Mouse (Mus musculus) limb, embryonic 11.5 days (tissue): ENCODE data around the gene Myo1d. TPM values are rescaled to one million over a fixed set of nuclear protein-coding genes. Genes with fewer than 3 reads are reported as not detected.
"Not testable (repeated sequence)": the region's sequence is repeated elsewhere in the genome, so short reads cannot be mapped to it uniquely, and the experiment has no call there.

Source experiments
- ATAC-seq: fragments of 200-750 bp; cut with Nextera tagmentation; 2 replicates; pipeline ENCODE4 v1.8.0; 2017; ENCODE audit warnings: low read depth; ENCODE audit not compliant: insufficient number of reproducible peaks, low FRiP score, low TSS enrichment
- DNase-seq: peaks from one replicate; pipeline ENCODE4 v3.0.0-alpha.2; 2015; ENCODE audit warnings: low spot score
- H3K27ac ChIP-seq: fragments of 300-500 bp; sonication (generic); replicated peaks from 2 replicates; pipeline ENCODE4 v1.5.1; 2014; ENCODE audit warnings: low read depth, mild to moderate bottlenecking, low read length
- H3K27me3 ChIP-seq: fragments of 300-500 bp; sonication (generic); 2 replicates; pipeline ENCODE4 v1.6.1; 2014; ENCODE audit warnings: mild to moderate bottlenecking, low read length, mixed read lengths; ENCODE audit not compliant: control insufficient read depth, insufficient read depth
- H3K36me3 ChIP-seq: fragments of 300-500 bp; sonication (generic); 2 replicates; pipeline ENCODE4 v1.6.1; 2014; ENCODE audit warnings: mild to moderate bottlenecking, low read length, moderate library complexity, mixed read lengths; ENCODE audit not compliant: control insufficient read depth, insufficient read depth
- H3K4me1 ChIP-seq: fragments of 300-500 bp; sonication (generic); 2 replicates; pipeline ENCODE4 v1.6.1; 2014; ENCODE audit warnings: low read length, mixed read lengths; ENCODE audit not compliant: control insufficient read depth, insufficient read depth
- H3K4me2 ChIP-seq: fragments of 300-500 bp; sonication (generic); 2 replicates; pipeline ENCODE4 v1.6.1; 2014; ENCODE audit warnings: low read depth, mild to moderate bottlenecking, moderate library complexity; ENCODE audit not compliant: severe bottlenecking
- H3K4me3 ChIP-seq: fragments of 300-500 bp; sonication (generic); 2 replicates; pipeline ENCODE4 v1.5.1; 2014; ENCODE audit warnings: low read depth, low read length
- H3K9ac ChIP-seq: fragments of 300-500 bp; sonication (generic); 2 replicates; pipeline ENCODE4 v1.6.1; 2014; ENCODE audit warnings: mild to moderate bottlenecking, low read length
- H3K9me3 ChIP-seq: fragments of 300-500 bp; sonication (generic); 2 replicates; pipeline ENCODE4 v1.6.1; 2016; ENCODE audit warnings: low read length; ENCODE audit not compliant: control insufficient read depth
- WGBS: fragments of 180-500 bp; shearing (Covaris S2); extraction: QIAGEN DNeasy Blood & Tissue Kit; methylation state at CpG from one replicate; pipeline ENCODE4 v1.1.7; 2014; 5-methylcytosine and 5-hydroxymethylcytosine counted together
- polyA plus RNA-seq: library from polyadenylated mRNA; unstranded; fragments of >200 nt; fragmentation: Nextera tagmentation; extraction: Ambion mirVana; gene quantifications from 2 replicates; pipeline ENCODE4 v1.2.1, GENCODE M21; 2014

Myo1d gene
- polyA plus RNA-seq, 1 experiment from 2014 or later: 6.2 TPM

DNA sequence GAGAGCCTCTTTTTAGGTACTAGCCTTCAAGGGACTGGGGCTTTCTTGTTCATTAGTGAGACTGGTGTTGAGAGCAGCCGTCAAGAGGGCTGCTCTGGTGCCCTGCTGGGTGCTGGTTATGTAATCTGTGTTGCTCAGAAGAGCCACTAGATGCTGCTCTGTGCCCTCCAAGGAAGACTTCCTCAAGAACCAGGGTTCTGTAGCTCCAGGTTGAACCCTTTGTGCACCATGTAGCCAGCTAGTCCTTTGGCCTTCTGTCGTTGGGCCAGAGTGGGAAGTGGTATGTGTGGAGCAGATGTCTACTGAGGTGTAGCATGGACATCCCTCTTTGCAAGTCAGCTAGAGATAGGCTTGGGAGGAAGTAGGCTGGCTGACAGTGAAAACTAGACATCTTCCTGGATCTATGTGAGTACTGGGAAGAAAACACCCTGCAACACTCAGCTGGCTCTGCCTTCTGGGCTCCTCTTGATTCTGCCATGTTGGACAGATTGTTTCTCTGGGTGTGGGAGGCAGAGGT, 305.6 kb downstream of the Myo1d start:
- H3K27ac ChIP-seq: no peak overlapping the region
- no peak overlapping the region for H3K4me2 ChIP-seq
- no peaks in the 10 kb centered on the region for H3K9me3 ChIP-seq
- H3K9ac ChIP-seq: no peak overlapping the region
- H3K4me1 ChIP-seq: peaks cover 7% of the 10 kb centered on the region
- WGBS: 68% methylated on average over 2 of the region's 2 CpGs
- no peak overlapping the region for H3K4me3 ChIP-seq
- no peaks in the 10 kb centered on the region for H3K27me3 ChIP-seq
- ATAC-seq (no peak), DNase-seq (peak; percentile 21)
- H3K36me3 ChIP-seq: peaks cover 16% of the 10 kb centered on the region

DNA sequence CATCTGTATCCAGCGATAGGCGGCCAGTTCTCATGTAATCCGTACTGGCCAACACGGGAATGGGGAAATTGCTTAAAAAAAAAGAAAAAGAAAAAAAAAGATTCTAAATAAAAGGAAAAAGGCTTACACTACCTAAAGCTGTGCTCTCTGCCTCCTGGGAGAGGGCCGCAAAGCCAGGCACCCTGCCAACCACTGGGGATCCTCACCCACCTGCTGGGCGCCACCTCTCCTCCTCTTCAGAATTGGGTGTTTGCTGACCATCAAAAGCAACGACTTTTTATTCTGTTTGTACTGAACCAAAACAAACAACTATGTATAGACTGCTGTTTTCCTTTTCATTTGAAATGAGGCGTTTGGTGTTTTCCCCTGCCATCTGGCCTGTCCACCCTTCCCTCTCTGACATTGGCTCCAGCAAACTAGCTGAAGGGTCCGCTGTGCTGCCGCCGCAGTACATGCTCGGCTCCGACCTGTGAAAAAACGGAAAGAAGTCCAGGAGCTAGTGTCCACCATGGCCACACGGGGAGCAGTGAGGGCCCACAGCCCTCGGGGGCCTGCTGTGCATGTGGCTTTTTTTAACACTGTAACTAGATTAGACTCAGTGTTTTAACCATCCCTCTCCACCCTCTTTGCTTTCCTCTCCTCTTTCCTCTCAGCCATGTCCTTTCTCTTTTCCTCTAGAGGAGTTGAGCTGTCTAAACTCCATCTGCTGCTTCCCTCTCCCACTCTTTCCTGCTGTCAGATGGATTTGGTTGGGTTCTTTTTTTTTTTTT, 307.8 kb downstream of the Myo1d start:
- ATAC-seq (no peak), DNase-seq (no peak)
- Histone ChIP-seq H3K36me3 (peaks cover 21% of the 10 kb centered on the region), H3K27ac (no peak overlapping the region), H3K27me3 (no peaks in the 10 kb centered on the region), H3K4me1 (no peaks in the 10 kb centered on the region), H3K4me2 (no peak overlapping the region), H3K4me3 (no peak overlapping the region), H3K9me3 (no peaks in the 10 kb centered on the region), H3K9ac (no peak overlapping the region)
- 85% methylated on average over 15 of the region's 16 CpGs for WGBS

DNA sequence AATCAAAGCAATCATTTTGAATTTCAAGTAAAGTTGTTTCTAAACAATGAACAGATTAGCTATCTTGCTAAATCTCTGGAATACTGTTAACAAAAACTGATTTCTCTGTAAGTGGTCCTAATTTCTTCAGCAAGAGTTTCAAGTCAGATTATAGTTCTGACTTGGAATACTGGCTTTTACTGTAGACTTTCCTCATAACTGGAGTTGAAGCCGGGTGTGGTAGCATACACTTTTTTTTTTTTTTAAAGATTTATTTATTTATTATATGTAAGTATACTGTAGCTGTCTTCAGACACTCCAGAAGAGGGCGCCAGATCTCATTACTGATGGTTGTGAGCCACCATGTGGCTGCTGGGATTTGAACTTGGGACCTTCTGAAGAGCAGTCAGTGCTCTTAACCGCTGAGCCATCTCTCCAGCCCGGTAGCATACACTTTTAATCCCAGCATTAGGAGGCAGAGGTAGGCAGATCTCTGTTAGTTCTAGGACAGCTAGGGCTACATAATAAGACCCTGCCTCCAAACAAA, 316.2 kb downstream of the Myo1d start:
- ATAC-seq, H3K9ac ChIP-seq, H3K4me3 ChIP-seq, H3K27ac ChIP-seq, H3K4me1 ChIP-seq, DNase-seq, H3K9me3 ChIP-seq, H3K4me2 ChIP-seq, H3K27me3 ChIP-seq: not testable (repeated sequence)
- 90% methylated on average over 4 of the region's 4 CpGs for WGBS
- peaks cover 22% of the 10 kb centered on the region; the same call in 1 of the 2 replicates for H3K36me3 ChIP-seq

DNA sequence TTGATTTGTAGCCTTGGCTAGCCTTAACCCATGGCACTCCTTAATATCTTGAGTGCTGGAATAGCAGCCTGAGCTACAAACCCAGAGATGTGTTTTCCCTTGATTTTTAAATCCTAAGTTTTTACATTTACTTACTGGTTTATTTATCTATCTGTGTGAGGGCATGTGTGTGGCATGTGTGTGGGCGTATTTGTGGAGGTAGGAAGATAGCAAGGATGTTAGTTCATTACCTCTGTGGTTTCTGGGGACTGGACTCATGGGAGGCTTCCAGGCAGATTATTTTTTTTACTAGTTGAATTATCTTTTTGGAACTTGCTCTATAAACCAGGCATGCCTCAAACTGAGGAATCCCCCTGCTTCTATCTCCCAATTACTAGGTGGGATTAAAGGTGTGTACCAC, 326.6 kb downstream of the Myo1d start:
- WGBS: 90% methylated on average over 1 of the region's 1 CpGs
- Histone ChIP-seq H3K4me3 (no peak overlapping the region), H3K4me1 (no peaks in the 10 kb centered on the region), H3K9ac (no peak overlapping the region), H3K36me3 (peaks cover 13% of the 10 kb centered on the region), H3K4me2 (no peak overlapping the region), H3K9me3 (no peaks in the 10 kb centered on the region; the same call in 1 of the 2 replicates), H3K27me3 (no peaks in the 10 kb centered on the region), H3K27ac (no peak overlapping the region)
- DNase-seq (no peak), ATAC-seq (no peak)

DNA sequence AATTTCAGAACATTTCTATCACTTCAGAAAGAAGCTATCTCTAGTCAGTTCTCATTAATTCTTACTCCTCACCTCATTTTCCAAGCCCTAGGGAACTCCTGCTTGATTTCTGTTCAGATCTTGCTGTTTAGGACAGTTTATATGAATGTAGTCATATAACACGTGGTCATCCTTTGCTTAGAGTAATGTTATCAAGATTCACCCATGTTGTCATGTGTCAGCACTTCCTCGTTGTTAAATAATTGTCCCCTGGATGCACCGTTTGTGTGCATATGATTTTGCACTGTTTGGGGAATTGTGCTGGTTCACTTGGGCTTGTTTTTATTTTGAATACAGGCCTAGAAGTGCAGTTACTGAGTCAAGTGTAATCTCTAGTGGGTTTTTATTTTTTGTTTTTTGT, 327.6 kb downstream of the Myo1d start:
- Histone ChIP-seq H3K9me3 (no peaks in the 10 kb centered on the region; the same call in 1 of the 2 replicates), H3K4me3 (no peak overlapping the region), H3K9ac (no peak overlapping the region), H3K4me2 (no peak overlapping the region), H3K4me1 (no peaks in the 10 kb centered on the region), H3K36me3 (peaks cover 16% of the 10 kb centered on the region), H3K27ac (no peak overlapping the region), H3K27me3 (no peaks in the 10 kb centered on the region)
- DNase-seq (no peak), ATAC-seq (no peak)
- WGBS: 96% methylated on average over 3 of the region's 3 CpGs

DNA sequence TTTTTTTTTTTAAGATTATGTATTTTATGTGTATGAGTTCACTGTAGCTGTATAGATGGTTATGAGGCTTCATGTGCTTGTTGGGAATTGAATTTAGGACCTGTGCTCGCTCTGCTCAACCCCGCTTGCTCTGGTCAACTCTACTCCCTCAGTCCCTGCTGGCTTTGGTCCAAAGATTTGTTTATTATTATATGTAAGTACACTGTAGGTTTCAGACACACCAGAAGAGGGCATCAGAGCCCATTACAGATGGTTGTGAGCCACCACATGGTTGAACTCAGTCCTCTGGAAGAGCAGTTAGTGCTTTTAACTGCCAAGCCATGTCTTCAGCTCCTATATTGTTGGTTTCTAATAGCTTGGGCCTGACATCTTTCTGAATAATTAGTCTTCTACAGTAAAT, 330.0 kb downstream of the Myo1d start:
- Histone ChIP-seq H3K36me3 (peaks cover 17% of the 10 kb centered on the region), H3K4me1 (no peaks in the 10 kb centered on the region), H3K27ac (no peak overlapping the region), H3K9me3 (no peaks in the 10 kb centered on the region; the same call in 1 of the 2 replicates), H3K27me3 (no peaks in the 10 kb centered on the region), H3K4me2 (no peak overlapping the region), H3K9ac (no peak overlapping the region), H3K4me3 (no peak overlapping the region)
- ATAC-seq (no peak), DNase-seq (no peak)
- 91% methylated on average over 2 of the region's 2 CpGs for WGBS

DNA sequence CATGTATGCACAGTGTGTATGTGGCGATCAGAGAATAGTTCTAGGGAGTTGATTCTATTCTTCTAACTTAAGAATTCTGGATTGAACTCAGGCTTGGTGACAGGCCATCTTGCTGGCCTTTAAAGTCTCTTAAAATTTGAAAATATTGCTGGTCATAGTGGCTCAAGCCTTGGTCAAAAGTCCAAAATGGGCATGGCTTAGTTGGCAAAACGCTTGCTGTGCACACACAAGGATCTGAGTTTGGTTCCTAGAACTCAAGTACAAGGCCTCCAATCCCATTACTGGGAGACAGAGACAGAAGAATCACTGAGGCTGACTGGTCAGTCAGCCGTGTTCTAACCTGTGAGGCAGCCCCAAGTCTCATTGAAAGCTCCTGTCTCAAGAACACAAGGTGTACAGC, 332.9 kb downstream of the Myo1d start:
- no peaks in the 10 kb centered on the region for H3K27me3 ChIP-seq
- no peak overlapping the region for H3K27ac ChIP-seq
- WGBS: 97% methylated on average over 3 of the region's 3 CpGs
- no peaks in the 10 kb centered on the region for H3K9me3 ChIP-seq
- DNase-seq (no peak), ATAC-seq (no peak)
- H3K36me3 ChIP-seq: peaks cover 10% of the 10 kb centered on the region
- no peak overlapping the region for H3K4me3 ChIP-seq
- H3K4me1 ChIP-seq: no peaks in the 10 kb centered on the region
- H3K9ac ChIP-seq: no peak overlapping the region
- no peak overlapping the region for H3K4me2 ChIP-seq
